Mouse (Mus musculus) brown adipose tissue, adult 24 weeks (tissue): ENCODE results near the gene Clec12b. TPM values are rescaled to one million over a fixed set of nuclear protein-coding genes. Genes with fewer than 3 reads are reported as not detected.

Experiments used
- H3K27ac ChIP-seq: fragments of 200-500 bp; replicated peaks from 2 replicates; pipeline ENCODE4 v1.5.1; 2012; ENCODE audit warnings: low read depth, mild to moderate bottlenecking, low read length
- H3K4me1 ChIP-seq: fragments of 200-500 bp; 2 replicates; pipeline ENCODE4 v1.6.1; 2012; ENCODE audit warnings: low read length, mixed read lengths; ENCODE audit not compliant: control insufficient read depth, insufficient read depth, insufficient read length
- H3K4me3 ChIP-seq: fragments of 200-500 bp; 2 replicates; pipeline ENCODE4 v1.5.1; 2012; ENCODE audit warnings: low read depth, mild to moderate bottlenecking, low read length, moderate library complexity; ENCODE audit not compliant: insufficient read depth
- polyA plus RNA-seq: library from polyadenylated mRNA; stranded (reverse); fragments of >200 nt; gene quantifications from 2 replicates; pipeline ENCODE4 v1.2.4, GENCODE M21; 2012; ENCODE audit not compliant: missing spikeins, insufficient read depth, insufficient read length

The Clec12b gene
- polyA plus RNA-seq, 1 experiment, result not detected

GRCm38 (mm10) chr6:129393732-129394131 is 8.1 kb upstream of the Clec12b start:
- H3K4me1 ChIP-seq, result no peaks in the 10 kb centered on the region
- no peak overlapping the region for H3K4me3 ChIP-seq
- H3K27ac ChIP-seq, result no peak overlapping the region

GRCm38 (mm10) chr6:129393087-129393720 is 7.5 kb upstream of the Clec12b start:
- Histone ChIP-seq H3K4me3 (no peak overlapping the region), H3K4me1 (no peaks in the 10 kb centered on the region), H3K27ac (no peak overlapping the region)

GRCm38 (mm10) chr6:129385000-129385399 is 674 bp downstream of the Clec12b start:
- H3K27ac ChIP-seq, result no peak overlapping the region
- no peaks in the 10 kb centered on the region for H3K4me1 ChIP-seq
- no peak overlapping the region for H3K4me3 ChIP-seq

- H3K4me1 ChIP-seq, result no peaks in the 10 kb centered on the region
- no peak overlapping the region for H3K27ac ChIP-seq
- no peak overlapping the region for H3K4me3 ChIP-seq
Observed at GRCm38 (mm10) chr6:129383466-129383865, 2.2 kb downstream of the Clec12b start.

- no peak overlapping the region for H3K27ac ChIP-seq
- no peak overlapping the region for H3K4me3 ChIP-seq
- no peaks in the 10 kb centered on the region for H3K4me1 ChIP-seq
Observed at GRCm38 (mm10) chr6:129381736-129382135, 3.9 kb downstream of the Clec12b start.

GRCm38 (mm10) chr6:129380454-129380853 is 5.2 kb downstream of the Clec12b start:
- H3K27ac ChIP-seq, result no peak overlapping the region
- H3K4me3 ChIP-seq, result no peak overlapping the region
- H3K4me1 ChIP-seq, result no peaks in the 10 kb centered on the region

- H3K4me1 ChIP-seq, result no peaks in the 10 kb centered on the region
- no peak overlapping the region for H3K27ac ChIP-seq
- no peak overlapping the region for H3K4me3 ChIP-seq
Observed at GRCm38 (mm10) chr6:129374937-129375471, 10.7 kb downstream of the Clec12b start.

- Histone ChIP-seq H3K27ac (no peak overlapping the region), H3K4me1 (no peaks in the 10 kb centered on the region), H3K4me3 (no peak overlapping the region)
Observed at GRCm38 (mm10) chr6:129369374-129370132, 16.1 kb downstream of the Clec12b start.

GRCm38 (mm10) chr6:129365959-129366359 is 19.7 kb downstream of the Clec12b start:
- no peak overlapping the region for H3K4me3 ChIP-seq
- no peak overlapping the region for H3K27ac ChIP-seq
- no peaks in the 10 kb centered on the region for H3K4me1 ChIP-seq

GRCm38 (mm10) chr6:129363942-129364341 is 21.7 kb downstream of the Clec12b start:
- Histone ChIP-seq H3K4me1 (no peaks in the 10 kb centered on the region), H3K27ac (no peak overlapping the region), H3K4me3 (no peak overlapping the region)

- Histone ChIP-seq H3K4me3 (no peak overlapping the region), H3K27ac (no peak overlapping the region), H3K4me1 (no peaks in the 10 kb centered on the region)
Observed at GRCm38 (mm10) chr6:129359515-129359914, 26.2 kb downstream of the Clec12b start.

- no peaks in the 10 kb centered on the region for H3K4me1 ChIP-seq
- H3K4me3 ChIP-seq, result no peak overlapping the region
Observed at GRCm38 (mm10) chr6:129356430-129356829, 29.2 kb downstream of the Clec12b start.

GRCm38 (mm10) chr6:129355774-129356173 is 29.9 kb downstream of the Clec12b start:
- Histone ChIP-seq H3K4me3 (no peak overlapping the region), H3K4me1 (no peaks in the 10 kb centered on the region)

More at GRCm38 (mm10) chr6:129356430-129356829, 29.2 kb downstream of the Clec12b start:
- no peak overlapping the region for H3K27ac ChIP-seq

GRCm38 (mm10) chr6:129351091-129351490 is 34.6 kb downstream of the Clec12b start:
- peak overlapping the region; percentile 8; the same call in 1 of the 2 replicates for H3K27ac ChIP-seq
- no peak overlapping the region for H3K4me3 ChIP-seq
- H3K4me1 ChIP-seq, result no peaks in the 10 kb centered on the region

More at GRCm38 (mm10) chr6:129355774-129356173, 29.9 kb downstream of the Clec12b start:
- no peak overlapping the region for H3K27ac ChIP-seq

GRCm38 (mm10) chr6:129349524-129350352 is 35.9 kb downstream of the Clec12b start:
- no peak overlapping the region for H3K4me3 ChIP-seq
- H3K27ac ChIP-seq, result peak overlapping the region; percentile 31

More at GRCm38 (mm10) chr6:129349524-129350352, 35.9 kb downstream of the Clec12b start:
- no peaks in the 10 kb centered on the region for H3K4me1 ChIP-seq
